Mouse (Mus musculus) heart, adult 2 months (tissue): ENCODE results near the gene Ankk1. TPM values are rescaled to one million over a fixed set of nuclear protein-coding genes. Genes with fewer than 3 reads are reported as not detected.

Source experiments
- DNase-seq, 2 experiments: peaks; one replicate each; pipeline ENCODE4 v3.0.0; 2021
- H3K27ac ChIP-seq: fragments of 200-600 bp; 2 replicates; pipeline ENCODE4 v1.8.1; 2022
- H3K27me3 ChIP-seq: fragments of 200-500 bp; 2 replicates; pipeline ENCODE4 v1.6.1; 2012; ENCODE audit warnings: mild to moderate bottlenecking, low read length, inconsistent platforms, mixed read lengths; ENCODE audit not compliant: control insufficient read depth, insufficient read depth
- H3K36me3 ChIP-seq: fragments of 200-500 bp; 2 replicates; pipeline ENCODE4 v1.6.1; 2012; ENCODE audit warnings: low read length, inconsistent platforms; ENCODE audit not compliant: control insufficient read depth, insufficient read depth
- H3K4me1 ChIP-seq: fragments of 200-500 bp; 2 replicates; pipeline ENCODE4 v1.6.1; 2011; ENCODE audit warnings: low read length; ENCODE audit not compliant: control insufficient read depth, insufficient read depth
- H3K4me3 ChIP-seq: fragments of 200-600 bp; 2 replicates; pipeline ENCODE4 v1.8.1; 2022
- H3K79me2 ChIP-seq: fragments of 200-500 bp; replicated peaks from 2 replicates; pipeline ENCODE4 v1.6.1; 2012; ENCODE audit warnings: mild to moderate bottlenecking, inconsistent platforms, low read length, moderate library complexity, mixed read lengths; ENCODE audit not compliant: control insufficient read depth, insufficient read depth
- H3K9ac ChIP-seq: fragments of 200-500 bp; 2 replicates; pipeline ENCODE4 v1.6.1; 2012; ENCODE audit warnings: low read depth, mild to moderate bottlenecking, control low read depth, inconsistent platforms, low read length, mixed read lengths
- CTCF ChIP-seq: fragments of 200-600 bp; IDR thresholded peaks from 2 replicates; pipeline ENCODE4 v1.8.1; 2022; ENCODE audit warnings: antibody characterized with exemption, mild to moderate bottlenecking, moderate library complexity
- EP300 ChIP-seq: fragments of 200-500 bp; IDR thresholded peaks from 2 replicates; pipeline ENCODE4 v1.6.1; 2011; ENCODE audit warnings: low read depth, low read length, control low read depth; ENCODE audit not compliant: insufficient read depth
- POLR2A ChIP-seq: fragments of 200-500 bp; IDR thresholded peaks from 2 replicates; pipeline ENCODE4 v1.6.1; 2011; ENCODE audit warnings: mild to moderate bottlenecking, low read depth, low read length, control low read depth; ENCODE audit not compliant: insufficient read depth
- WGBS: fragments of 180-500 bp; shearing (Covaris S2); methylation state at CpG from one replicate; pipeline ENCODE4 v1.1.7; 2018; 5-methylcytosine and 5-hydroxymethylcytosine counted together
- intact Hi-C: fragments of 180-260 bp; cut with DNase I; formaldehyde crosslinking; loops from one replicate; pipeline ENCODE4 v1.15.1; 2025
- polyA plus RNA-seq: library from polyadenylated mRNA; depleted of rRNA; stranded (reverse); fragments of >200 nt; gene quantifications from 2 replicates; pipeline ENCODE4 v1.2.3, GENCODE M21; 2012; rRNA removed
- total RNA-seq, 2 experiments: library from RNA; stranded (reverse); gene quantifications; 2 replicates each; pipeline ENCODE4 v1.2.3; 2021

Ankk1 gene
- total and polyA plus RNA-seq, 3 experiments = not detected

DNA sequence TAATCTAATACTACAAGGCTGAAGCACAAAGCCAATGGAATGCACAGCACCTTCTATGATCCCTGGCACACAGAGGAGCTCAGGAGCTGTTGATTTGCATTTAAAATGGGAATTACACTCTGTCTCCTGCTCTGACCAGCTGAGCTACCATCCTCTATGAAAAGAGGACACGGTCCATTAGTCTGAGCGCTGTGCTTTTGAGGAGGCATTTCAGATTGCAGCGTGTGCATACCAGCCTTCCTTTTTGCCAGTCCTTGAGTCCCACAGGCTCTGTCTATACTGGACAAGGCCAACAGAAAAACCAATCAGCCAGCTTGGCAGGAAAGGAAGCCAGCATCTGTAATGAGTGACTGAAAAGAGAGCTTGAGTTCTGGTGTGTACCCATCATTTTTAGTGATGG is 42.8 kb downstream of the Ankk1 start:
- intact Hi-C loops = loop anchor here (5.0 kb wide), 1 partner anchor 302 kb away; the partner anchor contains the start of gene Tmprss5

DNA sequence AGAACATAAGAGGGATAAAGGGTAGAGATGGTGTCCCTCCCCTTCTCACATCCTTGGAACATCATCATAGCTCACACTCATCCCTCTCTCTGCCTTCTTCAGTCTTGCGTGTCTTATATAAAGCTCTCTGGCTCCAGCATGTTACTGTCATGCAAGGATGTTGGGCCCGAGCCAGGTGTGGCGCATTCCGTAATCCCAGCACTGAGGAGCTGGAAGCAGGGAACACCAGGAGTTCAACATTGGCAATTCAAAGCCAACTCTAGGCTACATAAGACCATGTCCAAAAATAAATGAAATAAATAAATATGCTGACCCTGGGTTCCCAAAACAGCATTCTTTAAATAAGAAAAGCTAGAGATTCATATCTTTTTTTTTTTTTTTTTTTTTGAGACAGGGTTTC is 46.9 kb downstream of the Ankk1 start:
- peaks cover 1% of the 10 kb centered on the region for H3K4me1 ChIP-seq
- no peak overlapping the region for H3K27ac ChIP-seq
- no peaks in the 10 kb centered on the region for H3K79me2 ChIP-seq
- H3K27me3 ChIP-seq = no peaks in the 10 kb centered on the region
- WGBS = 52% methylated on average over 4 of the region's 4 CpGs
- DNase-seq = peak; percentile 26 to 31
- H3K36me3 ChIP-seq = no peaks in the 10 kb centered on the region
- intact Hi-C loops = loop anchor here (5.0 kb wide), 1 partner anchor 298 kb away; the partner anchor contains the start of gene Tmprss5
- no peak overlapping the region for H3K4me3 ChIP-seq
- H3K9ac ChIP-seq = no peak overlapping the region
- no peak for TF ChIP-seq EP300
- TF ChIP-seq CTCF = no peak
- no peak for TF ChIP-seq POLR2A

More for the DNA sequence above, 42.8 kb downstream of the Ankk1 start:
- H3K36me3 ChIP-seq = no peaks in the 10 kb centered on the region
- H3K27ac ChIP-seq = no peak overlapping the region; the same call in 1 of the 2 replicates
- 88% methylated on average over 3 of the region's 3 CpGs for WGBS
- no peak overlapping the region for H3K9ac ChIP-seq
- H3K79me2 ChIP-seq = no peaks in the 10 kb centered on the region
- no peak overlapping the region for H3K4me3 ChIP-seq
- H3K4me1 ChIP-seq = peaks cover 1% of the 10 kb centered on the region
- H3K27me3 ChIP-seq = no peaks in the 10 kb centered on the region
- TF ChIP-seq EP300 (no peak), POLR2A (no peak), CTCF (no peak)
- DNase-seq = no peak

DNA sequence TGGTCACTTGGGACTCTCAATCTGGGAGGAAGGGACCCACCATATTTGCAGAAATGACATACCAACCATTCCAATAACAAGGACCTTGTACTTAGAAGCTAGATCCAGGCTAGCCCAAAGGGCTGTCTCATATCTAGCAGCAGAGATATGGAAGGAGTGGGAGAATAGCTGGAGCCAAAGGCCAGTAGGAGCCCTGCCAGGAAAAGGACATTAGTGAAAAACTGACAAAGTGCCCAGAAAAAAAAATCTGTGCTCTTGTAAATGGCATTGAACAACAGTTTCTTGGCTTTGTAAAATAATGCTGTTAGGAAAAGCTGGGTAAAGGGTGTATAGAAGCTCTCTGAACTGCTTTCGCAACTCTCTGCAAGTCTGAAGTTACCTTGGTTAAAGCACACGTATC is 52.9 kb downstream of the Ankk1 start:
- intact Hi-C loops = no loop called here
- no peak overlapping the region for H3K27ac ChIP-seq
- H3K4me1 ChIP-seq = no peaks in the 10 kb centered on the region
- 78% methylated on average over 2 of the region's 2 CpGs for WGBS
- no peaks in the 10 kb centered on the region for H3K27me3 ChIP-seq
- no peak overlapping the region for H3K4me3 ChIP-seq
- no peak for DNase-seq
- no peaks in the 10 kb centered on the region for H3K79me2 ChIP-seq
- H3K36me3 ChIP-seq = no peaks in the 10 kb centered on the region
- H3K9ac ChIP-seq = no peak overlapping the region
- no peak for TF ChIP-seq CTCF
- TF ChIP-seq POLR2A = no peak
- TF ChIP-seq EP300 = no peak

DNA sequence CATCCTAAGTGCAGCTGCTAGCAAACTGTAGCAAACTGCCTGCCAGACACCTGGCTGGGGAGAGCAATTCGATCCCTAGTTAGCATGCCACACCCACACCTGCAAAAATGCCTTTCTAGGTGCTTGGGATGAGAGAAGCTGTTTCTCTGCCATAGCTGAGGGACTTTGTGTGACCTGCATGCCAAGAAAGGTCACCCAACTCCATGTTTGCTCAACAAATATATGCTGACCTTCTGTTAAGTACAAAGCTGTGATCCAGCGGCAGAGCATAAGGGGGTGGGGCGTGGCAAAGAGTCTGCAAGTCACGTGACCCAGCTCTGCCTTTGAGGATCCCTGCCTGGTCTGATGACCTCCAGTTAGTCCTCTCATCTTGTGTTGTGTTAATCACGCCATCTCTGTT is 61.1 kb downstream of the Ankk1 start:
- no peaks in the 10 kb centered on the region for H3K36me3 ChIP-seq
- no peak for DNase-seq
- TF ChIP-seq POLR2A (no peak), EP300 (no peak), CTCF (no peak)
- no peak overlapping the region for H3K4me3 ChIP-seq
- H3K79me2 ChIP-seq = no peaks in the 10 kb centered on the region
- intact Hi-C loops = no loop called here
- no peaks in the 10 kb centered on the region; the same call in 1 of the 2 replicates for H3K4me1 ChIP-seq
- H3K27ac ChIP-seq = no peak overlapping the region
- 16% methylated on average over 5 of the region's 5 CpGs for WGBS
- H3K27me3 ChIP-seq = no peaks in the 10 kb centered on the region
- no peak overlapping the region for H3K9ac ChIP-seq

Other genes starting within 250 kb of the Ankk1 start
- gene Gm4894, start 176.5 kb downstream of the Ankk1 start, total RNA-seq = not detected
- not detected in 2 replicates for gene Gm4894, start 176.5 kb downstream of the Ankk1 start, polyA plus RNA-seq
- gene Drd2, start 86.4 kb downstream of the Ankk1 start, total RNA-seq = 1 to 10 TPM in 1 of 2 experiments, under 1 TPM in 1; 0.78 to 1.0 TPM
- gene Drd2, start 86.4 kb downstream of the Ankk1 start, polyA plus RNA-seq = 5.1 and 8.8 TPM in 2 replicates
- gene Ttc12, start 59.2 kb upstream of the Ankk1 start, total RNA-seq = 10 to 100 TPM in 1 of 2 experiments, 1 to 10 TPM in 1; 8.9 to 10.6 TPM
- gene Ttc12, start 59.2 kb upstream of the Ankk1 start, polyA plus RNA-seq = 9.5 and 16.7 TPM in 2 replicates